Mouse (Mus musculus) lung, adult 2 months (tissue): ENCODE measurements around the gene Emilin2.

Experiments
- CTCF ChIP-seq: fragments of 200-500 bp; IDR thresholded peaks from 2 replicates; pipeline ENCODE4 v1.5.1; 2011; ENCODE audit warnings: mild to moderate bottlenecking, low read length, control low read depth; ENCODE audit not compliant: insufficient read depth
- POLR2A ChIP-seq: fragments of 200-500 bp; IDR thresholded peaks from 2 replicates; pipeline ENCODE4 v1.6.1; 2011; ENCODE audit warnings: low read depth, mild to moderate bottlenecking, control low read depth, low read length, borderline replicate concordance; ENCODE audit errors: extremely low read depth

GRCm38 (mm10) chr17:71227128-71227895 is 84.5 kb downstream of the Emilin2 start:
- TF ChIP-seq CTCF: no peak
- no peak for TF ChIP-seq POLR2A
